Mouse (Mus musculus) thymus, adult 2 months (tissue): ENCODE measurements around the gene Ephb3.

Source experiments
- CTCF ChIP-seq: fragments of 200-500 bp; IDR thresholded peaks from 2 replicates; pipeline ENCODE4 v1.5.1; 2012; ENCODE audit warnings: mild to moderate bottlenecking, control low read depth, low read length, moderate library complexity, borderline replicate concordance; ENCODE audit not compliant: control insufficient read depth, poor library complexity, insufficient read depth; ENCODE audit errors: extremely low read depth
- POLR2A ChIP-seq: fragments of 200-500 bp; IDR thresholded peaks from 2 replicates; pipeline ENCODE4 v1.6.1; 2012; ENCODE audit warnings: mild to moderate bottlenecking, low read length, control low read depth, moderate library complexity; ENCODE audit not compliant: control insufficient read depth, poor library complexity, insufficient read depth; ENCODE audit errors: extremely low read depth

GRCm38 (mm10) chr16:21265417-21265816 lies 60.9 kb downstream of the Ephb3 start:
- TF ChIP-seq POLR2A (no peak), CTCF (no peak)
